Mouse (Mus musculus): ENCODE data around the gene Arsb. TPM values are rescaled to one million over a fixed set of nuclear protein-coding genes. Genes with fewer than 3 reads are reported as not detected.

Gene Arsb
- total RNA-seq, 2 experiments from 2014 or later: 87.0 to 95.3 TPM

DNA sequence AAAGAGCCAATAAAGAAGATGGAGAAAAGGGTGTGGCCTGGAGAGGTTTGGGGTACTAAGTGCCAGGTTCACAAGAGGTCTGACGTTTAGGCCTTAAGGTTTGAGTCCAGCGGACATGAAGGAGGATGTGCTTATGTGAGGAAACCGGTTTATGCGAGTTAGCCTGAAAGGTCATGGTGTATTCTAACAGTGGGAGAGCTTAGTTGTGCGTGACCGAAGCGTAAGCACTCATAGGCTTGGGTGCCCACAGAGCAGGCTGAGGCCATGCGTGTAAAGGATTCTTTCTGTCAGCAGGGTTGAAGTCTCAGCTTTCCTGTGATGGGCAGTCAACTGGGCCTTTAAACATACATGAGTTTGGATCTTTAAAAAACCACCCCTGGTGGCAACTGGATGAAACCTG is 82.9 kb downstream of the Arsb start:
- Histone ChIP-seq H3K4me3 (no peak overlapping the region), H3K27ac (peak overlapping the region; percentile 73)
- DNase-seq (ENCODE audit: low spot score in 2 of 2): no peak
- no peak for TF ChIP-seq CTCF (conservative IDR thresholded peaks at IDR 0.05)

- no peak overlapping the region for H3K4me3 ChIP-seq
- no peak for TF ChIP-seq CTCF (conservative IDR thresholded peaks at IDR 0.05)
- no peak for DNase-seq (ENCODE audit: low spot score in 2 of 2)
- H3K27ac ChIP-seq: peak overlapping the region; percentile 73
Measured at GRCm38 (mm10) chr13:93854966-93855562, 83.6 kb downstream of the Arsb start.

GRCm38 (mm10) chr13:93855701-93856183 is 84.3 kb downstream of the Arsb start:
- peak; percentile 65 for TF ChIP-seq CTCF (conservative IDR thresholded peaks at IDR 0.05)
- DNase-seq (ENCODE audit: low spot score in 2 of 2): peak in 1 of 2 experiments; percentile 42
- Histone ChIP-seq H3K4me3 (no peak overlapping the region), H3K27ac (0 out of 2 replicates have a peak overlapping the region, but pooled peaks have one; percentile 46)

GRCm38 (mm10) chr13:93861211-93861610 is 89.8 kb downstream of the Arsb start:
- H3K27ac ChIP-seq: no peak overlapping the region
- no peak overlapping the region for H3K4me3 ChIP-seq
- DNase-seq (ENCODE audit: low spot score in 2 of 2): no peak
- no peak for TF ChIP-seq CTCF (conservative IDR thresholded peaks at IDR 0.05)

GRCm38 (mm10) chr13:93864066-93864740 is 92.8 kb downstream of the Arsb start:
- Histone ChIP-seq H3K4me3 (no peak overlapping the region), H3K27ac (no peak overlapping the region)
- no peak for DNase-seq (ENCODE audit: low spot score in 2 of 2)
- no peak for TF ChIP-seq CTCF (conservative IDR thresholded peaks at IDR 0.05)

GRCm38 (mm10) chr13:93866638-93867037 is 95.2 kb downstream of the Arsb start:
- no peak for TF ChIP-seq CTCF (conservative IDR thresholded peaks at IDR 0.05)
- Histone ChIP-seq H3K4me3 (no peak overlapping the region), H3K27ac (no peak overlapping the region)
- DNase-seq (ENCODE audit: low spot score in 2 of 2): no peak

- no peak for DNase-seq (ENCODE audit: low spot score in 2 of 2)
- H3K27ac ChIP-seq: no peak overlapping the region
- H3K4me3 ChIP-seq: no peak overlapping the region
- TF ChIP-seq CTCF (conservative IDR thresholded peaks at IDR 0.05): no peak
Measured at GRCm38 (mm10) chr13:93871681-93872080, 100.3 kb downstream of the Arsb start.

DNA sequence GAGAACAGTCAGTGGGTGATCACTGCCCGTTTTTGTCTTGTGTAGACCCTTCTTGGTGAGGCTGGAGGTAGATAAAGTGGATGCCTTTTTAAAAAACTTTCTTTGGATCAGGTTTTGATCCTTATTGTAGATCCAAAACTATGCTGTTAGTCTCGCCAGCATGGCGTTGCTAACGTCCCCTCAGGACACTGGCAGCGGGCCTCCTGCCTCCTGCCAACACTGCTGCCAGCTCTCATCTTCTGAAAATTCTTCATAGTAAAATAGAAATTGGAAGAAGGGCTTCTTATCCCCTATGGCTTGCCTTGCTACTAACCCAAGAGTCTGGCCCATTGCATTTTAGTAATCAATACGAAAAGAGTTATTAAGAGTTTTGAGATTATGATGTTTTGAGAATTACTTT is 101.2 kb downstream of the Arsb start:
- no peak overlapping the region for H3K27ac ChIP-seq
- DNase-seq (ENCODE audit: low spot score in 2 of 2): no peak
- no peak overlapping the region for H3K4me3 ChIP-seq
- TF ChIP-seq CTCF (conservative IDR thresholded peaks at IDR 0.05): no peak

DNA sequence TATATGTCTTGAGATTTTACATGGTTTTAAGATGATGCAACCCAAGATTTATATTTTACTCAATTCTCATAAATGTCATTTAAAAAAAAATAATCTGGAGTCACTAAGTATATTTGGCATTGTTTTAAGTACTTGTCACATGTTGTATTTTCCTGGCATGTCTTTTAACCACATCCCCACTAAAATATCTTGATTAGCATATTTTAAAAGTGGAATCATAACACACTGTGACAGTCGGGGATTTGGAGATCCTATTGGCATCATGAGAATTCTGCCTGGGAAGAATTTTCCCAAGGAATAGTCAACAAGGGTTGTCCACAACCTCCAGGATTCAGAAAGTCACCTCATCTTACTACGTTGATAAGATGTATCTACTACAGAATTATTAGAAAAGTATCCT is 106.5 kb downstream of the Arsb start:
- no peak overlapping the region for H3K27ac ChIP-seq
- TF ChIP-seq CTCF (conservative IDR thresholded peaks at IDR 0.05): no peak
- H3K4me3 ChIP-seq: no peak overlapping the region
- DNase-seq (ENCODE audit: low spot score in 2 of 2): no peak

DNA sequence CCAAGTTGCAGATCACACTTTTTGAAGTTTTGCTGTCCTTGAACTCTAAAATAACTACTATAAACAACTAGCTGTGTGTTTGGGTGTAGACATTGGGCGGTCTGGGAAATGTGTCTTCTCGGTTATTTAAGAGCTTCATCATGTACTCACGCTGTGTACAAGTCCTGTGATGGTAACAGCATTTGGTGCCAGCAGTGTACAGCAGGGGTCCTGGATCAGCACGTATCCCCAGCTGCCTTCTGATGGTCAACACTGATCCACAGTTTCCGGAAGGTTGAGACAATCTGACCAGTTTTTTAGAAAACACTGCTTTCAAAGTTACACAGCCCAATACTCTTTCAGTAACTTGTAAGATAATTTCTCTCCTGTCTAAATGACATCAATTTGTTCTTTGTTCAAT is 108.0 kb downstream of the Arsb start:
- no peak overlapping the region for H3K27ac ChIP-seq
- no peak overlapping the region for H3K4me3 ChIP-seq
- TF ChIP-seq CTCF (conservative IDR thresholded peaks at IDR 0.05): no peak
- no peak for DNase-seq (ENCODE audit: low spot score in 2 of 2)

GRCm38 (mm10) chr13:93882132-93882531 is 110.7 kb downstream of the Arsb start:
- Histone ChIP-seq H3K27ac (no peak overlapping the region), H3K4me3 (no peak overlapping the region)
- no peak for DNase-seq (ENCODE audit: low spot score in 2 of 2)
- TF ChIP-seq CTCF (conservative IDR thresholded peaks at IDR 0.05): no peak

DNA sequence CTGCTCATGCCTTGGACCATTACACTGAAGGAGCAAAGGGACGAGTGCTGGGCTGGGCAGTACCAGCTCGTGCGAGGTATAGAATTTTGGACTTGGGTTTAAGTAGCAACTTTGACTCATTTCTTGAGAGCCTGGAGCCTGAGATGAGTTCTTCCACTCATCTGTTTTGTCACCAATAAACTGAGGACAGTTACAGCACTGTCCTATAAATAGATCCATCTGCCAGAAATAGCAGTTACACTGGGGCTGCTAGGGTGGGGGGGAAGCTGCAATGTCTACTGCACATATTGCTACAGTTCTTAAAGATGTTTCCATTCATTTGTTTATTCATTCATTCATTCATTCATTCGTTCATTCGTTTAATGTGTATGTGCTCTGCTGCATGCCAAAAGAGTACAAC is 115.6 kb downstream of the Arsb start:
- TF ChIP-seq CTCF (conservative IDR thresholded peaks at IDR 0.05): no peak
- Histone ChIP-seq H3K27ac (no peak overlapping the region), H3K4me3 (no peak overlapping the region)
- DNase-seq (ENCODE audit: low spot score in 2 of 2): no peak

DNA sequence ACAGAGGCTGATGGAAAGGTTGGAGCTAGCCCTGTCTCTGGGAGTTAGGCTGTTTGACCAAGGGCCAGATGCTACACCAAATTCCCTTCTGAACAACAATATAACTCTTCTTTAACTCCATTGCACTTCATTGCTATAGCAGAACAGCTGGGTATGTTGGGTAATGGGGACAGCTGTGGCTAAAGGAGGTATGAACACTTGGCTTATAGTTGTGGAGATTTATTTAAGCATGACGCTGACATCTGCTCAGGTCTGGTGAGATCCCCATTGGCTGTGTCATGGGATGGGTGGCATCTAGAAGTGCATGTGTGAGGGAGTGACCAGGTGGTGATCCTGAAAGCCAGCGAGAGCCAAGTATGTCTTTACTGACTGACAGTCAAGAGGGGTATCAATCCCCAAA is 116.8 kb downstream of the Arsb start:
- H3K27ac ChIP-seq: no peak overlapping the region
- no peak overlapping the region for H3K4me3 ChIP-seq
- DNase-seq (ENCODE audit: low spot score in 2 of 2): no peak
- no peak for TF ChIP-seq CTCF (conservative IDR thresholded peaks at IDR 0.05)

GRCm38 (mm10) chr13:93888916-93889315 is 117.5 kb downstream of the Arsb start:
- Histone ChIP-seq H3K4me3 (no peak overlapping the region), H3K27ac (no peak overlapping the region)
- no peak for TF ChIP-seq CTCF (conservative IDR thresholded peaks at IDR 0.05)
- no peak for DNase-seq (ENCODE audit: low spot score in 2 of 2)

Data from layer of hippocampus, adult 2 months (tissue).